Mouse (Mus musculus) adrenal gland, postnatal 14 days (tissue): Measurements from ENCODE around the gene Tom1. TPM values are rescaled to one million over a fixed set of nuclear protein-coding genes. Genes with fewer than 3 reads are reported as not detected.

Experiments used
- DNase-seq: peaks from one replicate; pipeline ENCODE4 v3.0.0; 2021; ENCODE audit warnings: mixed read lengths
- total RNA-seq: library from RNA; stranded (reverse); gene quantifications from 2 replicates; pipeline ENCODE4 v1.2.3, GENCODE M21; 2021

Tom1 gene
- total RNA-seq, 1 experiment from 2014 or later = 40.1 TPM

- peak; percentile 89 for DNase-seq
These were observed 55.7 kb downstream of the Tom1 start for GRCm38 (mm10) chr8:75088989-75089881.

GRCm38 (mm10) chr8:75090781-75091365, 57.4 kb downstream of the Tom1 start:
- DNase-seq = no peak

GRCm38 (mm10) chr8:75093399-75094156, 60.1 kb downstream of the Tom1 start, which contains the start of gene Hmox1:
Gene Hmox1 (plus strand): TSS chr8:75093621.
- peak; percentile 97 for DNase-seq

- DNase-seq = no peak
These were observed 69.5 kb downstream of the Tom1 start for GRCm38 (mm10) chr8:75102956-75103355.

GRCm38 (mm10) chr8:75103376-75103878, 69.9 kb downstream of the Tom1 start:
- DNase-seq = no peak

GRCm38 (mm10) chr8:75108527-75109235, 75.2 kb downstream of the Tom1 start:
- peak; percentile 89 for DNase-seq

GRCm38 (mm10) chr8:75109236-75109967, 75.9 kb downstream of the Tom1 start, which contains the start of gene Mcm5:
Gene Mcm5 (plus strand): TSS chr8:75109569.
- peak; percentile 99 for DNase-seq

GRCm38 (mm10) chr8:75110093-75110492, 76.6 kb downstream of the Tom1 start:
- no peak for DNase-seq

- no peak for DNase-seq
These were observed 85.0 kb downstream of the Tom1 start for GRCm38 (mm10) chr8:75118505-75118904.

GRCm38 (mm10) chr8:75119287-75119686, 85.8 kb downstream of the Tom1 start:
- no peak for DNase-seq

Other genes starting within 250 kb of the Tom1 start
- 0.19 TPM in 1 of 2 replicates, not detected in the other for gene Isx, start 160.5 kb upstream of the Tom1 start, total RNA-seq
- 18.3 and 23.2 TPM in 2 replicates for gene Hmgxb4, start 40.3 kb upstream of the Tom1 start, total RNA-seq
- 26.0 and 33.3 TPM in 2 replicates for gene Hmox1, start 59.9 kb downstream of the Tom1 start, total RNA-seq
- 26.7 and 33.0 TPM in 2 replicates for gene Mcm5, start 75.9 kb downstream of the Tom1 start, total RNA-seq
- 1.6 and 2.0 TPM in 2 replicates for gene Rasd2, start 180.2 kb downstream of the Tom1 start, total RNA-seq